Comparison of ENCODE assay signal across 10 mouse cellular contexts in genomic region chr8:107049480-107049879, GRCm38 (mm10). TPM values are rescaled to one million over a fixed set of nuclear protein-coding genes. Genes with fewer than 3 reads are reported as not detected.
DNase-seq lines count a peak whose midpoint lies in the region; ATAC-seq and TF ChIP-seq lines count a peak whose summit lies in the region.
"Had no signal": no experiment of that assay in that cellular context is flagged by ENCODE, and none has a peak within 500 bp of the region (broad histone marks: within the 10 kb centered on the region; RNA-seq: fewer than 3 reads in every experiment).

No protein-coding gene starts in this region.

- H3K4me3 ChIP-seq in kidney, postnatal 0 days (replicated peaks; ENCODE audit: low read depth, low read length): no peak overlapping the region
- peak overlapping the region; percentile 95 for H3K4me3 ChIP-seq in embryonic facial prominence, embryonic 10.5 days
- no peak overlapping the region for H3K4me3 ChIP-seq in hindbrain, embryonic 16.5 days (ENCODE audit: low read length)
- no peak overlapping the region for H3K4me3 ChIP-seq in midbrain, embryonic 14.5 days (replicated peaks; ENCODE audit: low read depth, low read length)

- WGBS in kidney, postnatal 0 days: 90% methylated on average over 4 of the region's 4 CpGs
- WGBS in embryonic facial prominence, embryonic 10.5 days: 96% methylated on average over 4 of the region's 4 CpGs
- WGBS in hindbrain, embryonic 16.5 days: 99% methylated on average over 4 of the region's 4 CpGs
- WGBS in midbrain, embryonic 14.5 days: 95% methylated on average over 4 of the region's 4 CpGs

- H3K27me3 ChIP-seq in kidney, postnatal 0 days (ENCODE audit: insufficient read depth, low read length): no peaks in the 10 kb centered on the region
- H3K27me3 ChIP-seq in embryonic facial prominence, embryonic 10.5 days (replicated peaks; ENCODE audit: low read depth, poor library complexity, severe bottlenecking): no peaks in the 10 kb centered on the region
- no peaks in the 10 kb centered on the region for H3K27me3 ChIP-seq in hindbrain, embryonic 16.5 days (replicated peaks; ENCODE audit: control insufficient read depth, insufficient read depth, low read length)
- no peaks in the 10 kb centered on the region for H3K27me3 ChIP-seq in midbrain, embryonic 14.5 days (ENCODE audit: control insufficient read depth, insufficient read depth, low read length)

- DNase-seq in kidney, postnatal 0 days (ENCODE audit: low spot score): no peak
- DNase-seq in kidney, adult 18-20 months: no peak
- no peak for DNase-seq in embryonic facial prominence, embryonic 10.5 days (ENCODE audit: low spot score)
- DNase-seq in midbrain, embryonic 14.5 days: no peak
- DNase-seq in MN1 (ENCODE audit: low spot score): no peak
- DNase-seq in embryo, embryonic 10.5 days (ENCODE audit: low spot score): no peak
- no peak for DNase-seq in frontal cortex, postnatal 25 days (ENCODE audit: low spot score in 2 of 2)
- DNase-seq: cerebellum, adult 8-10 months; lung, adult 18-20 months had no signal

- H3K36me3 ChIP-seq in kidney, postnatal 0 days (ENCODE audit: insufficient read depth, low read length): peaks cover 36% of the 10 kb centered on the region
- H3K36me3 ChIP-seq in embryonic facial prominence, embryonic 10.5 days (replicated peaks): peaks cover 90% of the 10 kb centered on the region
- peaks cover 41% of the 10 kb centered on the region for H3K36me3 ChIP-seq in hindbrain, embryonic 16.5 days (ENCODE audit: control insufficient read depth, insufficient read depth, low read length)
- H3K36me3 ChIP-seq in midbrain, embryonic 14.5 days (ENCODE audit: control insufficient read depth, insufficient read depth, low read length): peaks cover 74% of the 10 kb centered on the region

- ATAC-seq in kidney, postnatal 0 days (replicated peaks; ENCODE audit: low FRiP score, low read depth): no peak
- ATAC-seq in hindbrain, embryonic 16.5 days: no peak
- ATAC-seq in midbrain, embryonic 14.5 days (ENCODE audit: low FRiP score, low TSS enrichment): no peak

- H3K4me2 ChIP-seq in kidney, postnatal 0 days (ENCODE audit: low read length): peak overlapping the region; percentile 90; the same call in 1 of the 2 replicates
- H3K4me2 ChIP-seq in hindbrain, embryonic 16.5 days (ENCODE audit: low read length): peak overlapping the region; percentile 90; the same call in 1 of the 2 replicates
- H3K4me2 ChIP-seq in midbrain, embryonic 14.5 days (ENCODE audit: low read length): peak overlapping the region; percentile 83

- H3K9me3 ChIP-seq in kidney, postnatal 0 days (replicated peaks; ENCODE audit: low read length): no peaks in the 10 kb centered on the region
- H3K9me3 ChIP-seq in embryonic facial prominence, embryonic 10.5 days: no peaks in the 10 kb centered on the region
- H3K9me3 ChIP-seq in hindbrain, embryonic 16.5 days (ENCODE audit: control insufficient read depth, low read length): no peaks in the 10 kb centered on the region
- no peaks in the 10 kb centered on the region for H3K9me3 ChIP-seq in midbrain, embryonic 14.5 days (ENCODE audit: control insufficient read depth, low read length)

- no peak overlapping the region for H3K9ac ChIP-seq in kidney, postnatal 0 days (ENCODE audit: low read depth, low read length)
- H3K9ac ChIP-seq in hindbrain, embryonic 16.5 days (ENCODE audit: low read depth, low read length): no peak overlapping the region
- H3K9ac ChIP-seq in midbrain, embryonic 14.5 days (replicated peaks; ENCODE audit: low read length): no peak overlapping the region

- no peaks in the 10 kb centered on the region for H3K4me1 ChIP-seq in kidney, postnatal 0 days (replicated peaks; ENCODE audit: insufficient read depth, low read length)
- H3K4me1 ChIP-seq in embryonic facial prominence, embryonic 10.5 days: peaks cover 25% of the 10 kb centered on the region
- peaks cover 15% of the 10 kb centered on the region for H3K4me1 ChIP-seq in hindbrain, embryonic 16.5 days (ENCODE audit: control insufficient read depth, insufficient read depth, low read depth, low read length)
- 0 out of 2 replicates have a peak, but pooled peaks cover 6% of the 10 kb centered on the region for H3K4me1 ChIP-seq in midbrain, embryonic 14.5 days (ENCODE audit: control insufficient read depth, insufficient read depth, low read length)

- H3K27ac ChIP-seq in kidney, postnatal 0 days: no peak overlapping the region
- H3K27ac ChIP-seq in embryonic facial prominence, embryonic 10.5 days (replicated peaks): no peak overlapping the region
- H3K27ac ChIP-seq in hindbrain, embryonic 16.5 days (ENCODE audit: low read depth, low read length): no peak overlapping the region
- H3K27ac ChIP-seq in midbrain, embryonic 14.5 days (replicated peaks; ENCODE audit: low read depth, low read length): no peak overlapping the region

- no peak for TF ChIP-seq CTCF in kidney, postnatal 0 days (IDR thresholded peaks at IDR 0.05; ENCODE audit: low read depth)

RNA-seq across cellular contexts. Expression of gene Pdf, which starts 1.1 kb away (rescaled TPM):
- 49.3 and 51.6 TPM in 2 replicates for polyA plus RNA-seq in kidney, postnatal 0 days (2015; fragmentation: Nextera tagmentation; extraction: Ambion mirVana)
- 53.4 and 54.1 TPM in 2 replicates for polyA plus RNA-seq in embryonic facial prominence, embryonic 10.5 days (2016; fragmentation: Nextera tagmentation; extraction: Ambion mirVana)
- polyA plus RNA-seq in hindbrain, embryonic 16.5 days (2015; fragmentation: Nextera tagmentation; extraction: Ambion mirVana): 37.1 and 37.4 TPM in 2 replicates
- 29.1 and 33.0 TPM in 2 replicates for polyA plus RNA-seq in midbrain, embryonic 14.5 days (2014; fragmentation: Nextera tagmentation; extraction: Ambion mirVana)

RNA-seq across cellular contexts. Expression of gene Cog8, which starts 7.0 kb away (rescaled TPM):
- 32.3 and 33.1 TPM in 2 replicates for polyA plus RNA-seq in kidney, postnatal 0 days (2015; fragmentation: Nextera tagmentation; extraction: Ambion mirVana)
- polyA plus RNA-seq in embryonic facial prominence, embryonic 10.5 days (2016; fragmentation: Nextera tagmentation; extraction: Ambion mirVana): 40.5 and 41.3 TPM in 2 replicates
- 39.2 and 42.3 TPM in 2 replicates for polyA plus RNA-seq in hindbrain, embryonic 16.5 days (2015; fragmentation: Nextera tagmentation; extraction: Ambion mirVana)
- 36.1 and 41.4 TPM in 2 replicates for polyA plus RNA-seq in midbrain, embryonic 14.5 days (2014; fragmentation: Nextera tagmentation; extraction: Ambion mirVana)

RNA-seq across cellular contexts. Expression of gene Nip7, which starts 7.2 kb away (rescaled TPM):
- 79.3 and 80.7 TPM in 2 replicates for polyA plus RNA-seq in kidney, postnatal 0 days (2015; fragmentation: Nextera tagmentation; extraction: Ambion mirVana)
- polyA plus RNA-seq in embryonic facial prominence, embryonic 10.5 days (2016; fragmentation: Nextera tagmentation; extraction: Ambion mirVana): 122 and 123 TPM in 2 replicates
- polyA plus RNA-seq in hindbrain, embryonic 16.5 days (2015; fragmentation: Nextera tagmentation; extraction: Ambion mirVana): 61.2 and 66.2 TPM in 2 replicates
- polyA plus RNA-seq in midbrain, embryonic 14.5 days (2014; fragmentation: Nextera tagmentation; extraction: Ambion mirVana): 73.3 and 78.7 TPM in 2 replicates

RNA-seq across cellular contexts. Expression of gene Tmed6, which starts 16.0 kb away (rescaled TPM):
- 52.9 and 55.6 TPM in 2 replicates for polyA plus RNA-seq in kidney, postnatal 0 days (2015; fragmentation: Nextera tagmentation; extraction: Ambion mirVana)
- polyA plus RNA-seq in embryonic facial prominence, embryonic 10.5 days (2016; fragmentation: Nextera tagmentation; extraction: Ambion mirVana): not detected in 2 replicates
- polyA plus RNA-seq in hindbrain, embryonic 16.5 days (2015; fragmentation: Nextera tagmentation; extraction: Ambion mirVana): not detected in 2 replicates
- not detected in 2 replicates for polyA plus RNA-seq in midbrain, embryonic 14.5 days (2014; fragmentation: Nextera tagmentation; extraction: Ambion mirVana)

RNA-seq across cellular contexts. Expression of gene Vps4a, which starts 18.5 kb away (rescaled TPM):
- polyA plus RNA-seq in kidney, postnatal 0 days (2015; fragmentation: Nextera tagmentation; extraction: Ambion mirVana): 59.6 and 65.2 TPM in 2 replicates
- 65.7 and 66.0 TPM in 2 replicates for polyA plus RNA-seq in embryonic facial prominence, embryonic 10.5 days (2016; fragmentation: Nextera tagmentation; extraction: Ambion mirVana)
- 159 and 165 TPM in 2 replicates for polyA plus RNA-seq in hindbrain, embryonic 16.5 days (2015; fragmentation: Nextera tagmentation; extraction: Ambion mirVana)
- 152 and 153 TPM in 2 replicates for polyA plus RNA-seq in midbrain, embryonic 14.5 days (2014; fragmentation: Nextera tagmentation; extraction: Ambion mirVana)
